8 mouse cellular contexts compared by ENCODE assay signal in genomic region chr1:42850663-42851397, GRCm38 (mm10). TPM values are rescaled to one million over a fixed set of nuclear protein-coding genes. Genes with fewer than 3 reads are reported as not detected.
DNase-seq lines count a peak whose midpoint lies in the region; ATAC-seq and TF ChIP-seq lines count a peak whose summit lies in the region.

Gene Mrps9 (plus strand): TSS chr1:42851233.

- peak within 1 kb of the TSS; percentile 66 for H3K4me2 ChIP-seq in hindbrain, embryonic 13.5 days

- in situ Hi-C loops in Patski (cut with MboI; ENCODE audit: low pct_unique_long_range_greater_than_20kb): no loop called here

- peak; percentile 87 for DNase-seq in Patski (ENCODE audit: low read depth, low spot score)
- peak; percentile 98 to 99 for DNase-seq in cerebellum, postnatal 14 days
- peak; percentile 95 for DNase-seq in frontal cortex, postnatal 14 days (ENCODE audit: low spot score in 2 of 2)
- DNase-seq in layer of hippocampus, postnatal 25 days (ENCODE audit: extremely low spot score in 1 of 2, low spot score in 1 of 2): peak; percentile 90
- DNase-seq in lung, postnatal 25 days (ENCODE audit: low spot score): peak; percentile 98
- peak; percentile 99 for DNase-seq in retina, embryonic 14.5 days (ENCODE audit: low spot score)
- DNase-seq in thymus, postnatal 4 days: peak; percentile 98

- H3K9ac ChIP-seq in hindbrain, embryonic 13.5 days: peak within 1 kb of the TSS; percentile 87

- POLR2A ChIA-PET in Patski (lab: Charles Lee): no interaction called here

- CTCF ChIA-PET in Patski (lab: Charles Lee): no interaction called here

- no peak for TF ChIP-seq CTCF in Patski (IDR thresholded peaks at IDR 0.05)

- peak within 1 kb of the TSS; percentile 79; the same call in 1 of the 2 replicates for H3K27ac ChIP-seq in hindbrain, embryonic 13.5 days

- H3K27me3 ChIP-seq in Patski: peaks cover 11% of the 10 kb centered on the region
- H3K27me3 ChIP-seq in hindbrain, embryonic 13.5 days: no peaks in the 10 kb centered on the region

- peaks cover 12% of the 10 kb centered on the region for H3K4me1 ChIP-seq in hindbrain, embryonic 13.5 days (replicated peaks)

- H3K9me3 ChIP-seq in hindbrain, embryonic 13.5 days: no peaks in the 10 kb centered on the region

- ATAC-seq in Patski: peak; percentile 99
- ATAC-seq in hindbrain, embryonic 13.5 days (ENCODE audit: low FRiP score): peak; percentile 99

- peak within 1 kb of the TSS; percentile 94 for H3K4me3 ChIP-seq in hindbrain, embryonic 13.5 days

- no peaks in the 10 kb centered on the region for H3K36me3 ChIP-seq in hindbrain, embryonic 13.5 days

- WGBS in hindbrain, embryonic 13.5 days: under 1% methylated on average over 23 of the region's 23 CpGs

RNA-seq across cellular contexts. Expression of gene Mrps9, which starts in this region (rescaled TPM):
- polyA plus RNA-seq in Patski (2021): 72.7 TPM
- 34.3 and 35.7 TPM in 2 replicates for polyA plus RNA-seq in hindbrain, embryonic 13.5 days (2015; fragmentation: Nextera tagmentation; extraction: Ambion mirVana)
- 10 to 100 TPM; 43.9 to 47.6 TPM for total RNA-seq in layer of hippocampus, postnatal 25 days (2021)

Comparison
In these comparisons a context has a peak if more than half of its experiments do, and no peak if none do; other contexts are left out.
1. Peak in every context shown above with its lines: DNase-seq, ATAC-seq, H3K4me3 ChIP-seq and H3K27ac ChIP-seq.